Mouse (Mus musculus) olfactory bulb, adult 2 months (tissue): ENCODE results near the gene Ndufv1.

Experiments
- CTCF ChIP-seq: fragments of 200-500 bp; IDR thresholded peaks from 2 replicates; pipeline ENCODE4 v1.5.1; 2012; ENCODE audit warnings: low read depth, mild to moderate bottlenecking, low read length, moderate library complexity; ENCODE audit not compliant: insufficient read depth
- POLR2A ChIP-seq: fragments of 200-500 bp; IDR thresholded peaks from 2 replicates; pipeline ENCODE4 v1.6.1; 2012; ENCODE audit warnings: mild to moderate bottlenecking, low read depth, low read length, moderate library complexity; ENCODE audit not compliant: insufficient read depth

GRCm38 (mm10) chr19:3995505-3995904 lies 17.1 kb downstream of the Ndufv1 start:
- TF ChIP-seq CTCF (no peak), POLR2A (no peak)
